Mouse (Mus musculus) midbrain, embryonic 16.5 days (tissue): Measurements from ENCODE around the gene Prpf6. TPM values are rescaled to one million over a fixed set of nuclear protein-coding genes. Genes with fewer than 3 reads are reported as not detected.

ENCODE experiments used
- ATAC-seq: fragments of 200-750 bp; cut with Nextera tagmentation; 2 replicates; pipeline ENCODE4 v1.8.0; 2017; ENCODE audit warnings: moderate TSS enrichment
- H3K27ac ChIP-seq: fragments of 300-500 bp; sonication (generic); 2 replicates; pipeline ENCODE4 v1.5.1; 2014; ENCODE audit warnings: mild to moderate bottlenecking, low read length, mixed read lengths
- H3K27me3 ChIP-seq: fragments of 300-500 bp; sonication (generic); 2 replicates; pipeline ENCODE4 v1.6.1; 2014; ENCODE audit warnings: low read depth, low read length, mixed read lengths; ENCODE audit not compliant: control insufficient read depth, insufficient read depth
- H3K36me3 ChIP-seq: fragments of 300-500 bp; sonication (generic); 2 replicates; pipeline ENCODE4 v1.6.1; 2014; ENCODE audit warnings: mild to moderate bottlenecking, low read length, moderate library complexity, mixed read lengths; ENCODE audit not compliant: control insufficient read depth, insufficient read depth
- H3K4me1 ChIP-seq: fragments of 300-500 bp; sonication (generic); 2 replicates; pipeline ENCODE4 v1.6.1; 2014; ENCODE audit warnings: mild to moderate bottlenecking, low read length, mixed read lengths; ENCODE audit not compliant: control insufficient read depth, insufficient read depth
- H3K4me2 ChIP-seq: fragments of 300-500 bp; sonication (generic); 2 replicates; pipeline ENCODE4 v1.6.1; 2014; ENCODE audit warnings: mild to moderate bottlenecking, low read length, mixed read lengths
- H3K4me3 ChIP-seq: fragments of 300-500 bp; sonication (generic); 2 replicates; pipeline ENCODE4 v1.5.1; 2014; ENCODE audit warnings: low read depth, mild to moderate bottlenecking, low read length, moderate library complexity, mixed read lengths
- H3K9ac ChIP-seq: fragments of 300-500 bp; sonication (generic); 2 replicates; pipeline ENCODE4 v1.6.1; 2014; ENCODE audit warnings: low read depth, low read length, mixed read lengths
- H3K9me3 ChIP-seq: fragments of 300-500 bp; sonication (generic); replicated peaks from 2 replicates; pipeline ENCODE4 v1.6.1; 2014; ENCODE audit warnings: mild to moderate bottlenecking, low read length, mixed read lengths; ENCODE audit not compliant: control insufficient read depth, poor library complexity, severe bottlenecking
- WGBS: fragments of 180-500 bp; shearing (Covaris S2); extraction: QIAGEN DNeasy Blood & Tissue Kit; methylation state at CpG from one replicate; pipeline ENCODE4 v1.1.7; 2014; 5-methylcytosine and 5-hydroxymethylcytosine counted together
- polyA plus RNA-seq: library from polyadenylated mRNA; unstranded; fragments of >200 nt; fragmentation: Nextera tagmentation; extraction: Ambion mirVana; gene quantifications from 2 replicates; pipeline ENCODE4 v1.2.1, GENCODE M21; 2015

Gene Prpf6
- polyA plus RNA-seq, 1 experiment from 2014 or later: 59.7 TPM

- Histone ChIP-seq H3K27me3 (no peaks in the 10 kb centered on the region), H3K4me1 (peaks cover 41% of the 10 kb centered on the region), H3K27ac (peak overlapping the region; percentile 88), H3K9me3 (no peaks in the 10 kb centered on the region), H3K9ac (peak overlapping the region; percentile 72), H3K36me3 (peaks cover 5% of the 10 kb centered on the region), H3K4me2 (peak overlapping the region; percentile 78), H3K4me3 (peak overlapping the region; percentile 80)
- ATAC-seq: 0 out of 2 replicates have a peak, but pooled peaks have one; percentile 0
- 65% methylated on average over 6 of the region's 6 CpGs for WGBS
These were observed 8.6 kb downstream of the Prpf6 start for GRCm38 (mm10) chr2:181600226-181600758.

- ATAC-seq: peak; percentile 92
- 2% methylated on average over 57 of the region's 57 CpGs for WGBS
- Histone ChIP-seq H3K4me2 (peak overlapping the region; percentile 78), H3K27me3 (no peaks in the 10 kb centered on the region), H3K4me1 (peaks cover 41% of the 10 kb centered on the region), H3K9ac (peak overlapping the region; percentile 79), H3K27ac (peak overlapping the region; percentile 88), H3K9me3 (no peaks in the 10 kb centered on the region), H3K36me3 (peaks cover 5% of the 10 kb centered on the region), H3K4me3 (peak overlapping the region; percentile 80)
These were observed 9.4 kb downstream of the Prpf6 start for GRCm38 (mm10) chr2:181600828-181601750.

GRCm38 (mm10) chr2:181601751-181602145 is 10.1 kb downstream of the Prpf6 start:
- ATAC-seq: no peak
- no peaks in the 10 kb centered on the region for H3K27me3 ChIP-seq
- H3K4me2 ChIP-seq: peak overlapping the region; percentile 77
- 0 out of 2 replicates have a peak, but pooled peaks cover under 1% of the 10 kb centered on the region for H3K36me3 ChIP-seq
- peak overlapping the region; percentile 80 for H3K4me3 ChIP-seq
- H3K9me3 ChIP-seq: no peaks in the 10 kb centered on the region
- peak overlapping the region; percentile 79 for H3K9ac ChIP-seq
- peaks cover 41% of the 10 kb centered on the region for H3K4me1 ChIP-seq
- H3K27ac ChIP-seq: peak overlapping the region; percentile 76
- 32% methylated on average over 10 of the region's 10 CpGs for WGBS

GRCm38 (mm10) chr2:181602367-181602766 is 10.7 kb downstream of the Prpf6 start:
- WGBS: 75% methylated on average over 4 of the region's 4 CpGs
- H3K4me1 ChIP-seq: peaks cover 35% of the 10 kb centered on the region
- H3K4me2 ChIP-seq: peak overlapping the region; percentile 77; the same call in 1 of the 2 replicates
- no peak overlapping the region for H3K27ac ChIP-seq
- no peak for ATAC-seq
- H3K4me3 ChIP-seq: no peak overlapping the region
- no peaks in the 10 kb centered on the region for H3K27me3 ChIP-seq
- H3K9ac ChIP-seq: no peak overlapping the region
- H3K36me3 ChIP-seq: no peaks in the 10 kb centered on the region
- no peaks in the 10 kb centered on the region for H3K9me3 ChIP-seq

- H3K27ac ChIP-seq: no peak overlapping the region
- ATAC-seq: no peak
- H3K27me3 ChIP-seq: no peaks in the 10 kb centered on the region
- H3K4me1 ChIP-seq: no peaks in the 10 kb centered on the region
- H3K9me3 ChIP-seq: no peaks in the 10 kb centered on the region
- no peak overlapping the region for H3K9ac ChIP-seq
- 92% methylated on average over 5 of the region's 5 CpGs for WGBS
- H3K4me2 ChIP-seq: no peak overlapping the region
- peaks cover 24% of the 10 kb centered on the region for H3K36me3 ChIP-seq
- H3K4me3 ChIP-seq: no peak overlapping the region
These were observed 27.3 kb downstream of the Prpf6 start for GRCm38 (mm10) chr2:181618761-181619495.

DNA sequence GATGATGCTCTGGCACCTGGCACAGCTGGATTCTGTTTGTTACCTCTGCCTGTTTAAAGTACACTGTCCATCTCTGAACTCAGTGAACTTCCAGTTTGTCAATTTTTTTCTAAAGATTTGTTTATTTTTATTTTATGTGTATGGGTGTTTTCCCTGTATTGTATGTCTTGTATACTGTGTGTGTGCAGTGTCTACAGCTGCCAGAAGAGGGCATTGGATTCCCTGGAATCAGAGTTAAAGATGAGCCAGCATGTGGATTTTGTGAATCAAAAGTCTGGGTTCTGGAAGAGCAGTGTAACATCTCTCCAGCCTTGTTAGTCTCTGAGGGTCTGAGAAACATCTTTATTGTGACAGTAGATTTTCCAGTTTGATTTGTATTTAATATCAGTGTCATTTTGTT is 31.7 kb downstream of the Prpf6 start:
- no peak overlapping the region for H3K4me3 ChIP-seq
- no peaks in the 10 kb centered on the region for H3K9me3 ChIP-seq
- no peaks in the 10 kb centered on the region for H3K27me3 ChIP-seq
- ATAC-seq: no peak
- H3K4me1 ChIP-seq: no peaks in the 10 kb centered on the region
- H3K36me3 ChIP-seq: peaks cover 16% of the 10 kb centered on the region
- no peak overlapping the region for H3K9ac ChIP-seq
- H3K4me2 ChIP-seq: no peak overlapping the region
- H3K27ac ChIP-seq: no peak overlapping the region

- Histone ChIP-seq H3K4me3 (no peak overlapping the region), H3K4me2 (no peak overlapping the region), H3K9ac (no peak overlapping the region), H3K27ac (no peak overlapping the region), H3K27me3 (no peaks in the 10 kb centered on the region), H3K9me3 (no peaks in the 10 kb centered on the region), H3K4me1 (no peaks in the 10 kb centered on the region), H3K36me3 (peaks cover 19% of the 10 kb centered on the region)
- no peak for ATAC-seq
These were observed 36.8 kb downstream of the Prpf6 start for GRCm38 (mm10) chr2:181628471-181628870.

- Histone ChIP-seq H3K27me3 (no peaks in the 10 kb centered on the region), H3K9ac (no peak overlapping the region), H3K36me3 (peaks cover 43% of the 10 kb centered on the region), H3K4me1 (no peaks in the 10 kb centered on the region), H3K9me3 (no peaks in the 10 kb centered on the region), H3K27ac (no peak overlapping the region), H3K4me2 (no peak overlapping the region), H3K4me3 (no peak overlapping the region)
- WGBS: 97% methylated on average over 6 of the region's 6 CpGs
- ATAC-seq: no peak
These were observed 41.0 kb downstream of the Prpf6 start for GRCm38 (mm10) chr2:181632624-181633023.
